In the genomic region with DNA sequence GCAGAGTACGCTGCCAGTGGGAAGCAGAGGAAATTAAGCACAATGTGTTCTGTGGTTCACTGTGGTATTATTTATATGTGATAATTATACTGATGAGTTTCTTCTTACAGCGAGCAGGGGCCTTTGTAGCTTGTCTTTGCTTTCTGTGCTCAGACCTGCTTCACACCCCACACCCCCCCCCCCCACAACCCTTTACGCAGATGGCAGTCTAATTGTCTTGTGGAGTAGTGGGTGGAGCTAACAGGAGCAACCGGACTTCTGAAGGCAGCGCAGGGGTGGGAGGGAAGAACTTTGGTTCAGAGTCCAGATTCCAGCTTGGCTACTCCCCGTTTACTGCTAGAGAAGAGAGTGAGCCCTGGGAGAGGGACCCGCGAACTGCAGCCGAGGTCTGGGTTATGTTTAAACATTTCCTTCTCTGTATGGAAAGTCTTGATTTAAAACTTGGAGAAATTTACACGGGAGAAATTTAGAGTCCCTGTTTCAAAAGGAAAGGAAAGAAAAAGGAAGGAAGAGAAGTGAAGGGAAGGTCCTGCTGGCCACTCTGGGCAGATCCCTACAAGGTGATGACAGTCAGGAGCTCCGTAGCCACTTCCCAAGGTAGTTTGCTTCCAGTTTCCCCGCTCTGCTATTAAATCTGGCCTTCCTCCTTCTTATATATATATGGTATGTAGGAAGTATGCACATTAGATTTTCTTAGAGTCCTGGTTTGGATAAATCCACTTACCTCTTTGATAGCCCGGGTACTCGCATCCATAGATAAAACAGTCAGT, we compare ENCODE assay signal across 9 mouse cellular contexts. TPM values are rescaled to one million over a fixed set of nuclear protein-coding genes. Genes with fewer than 3 reads are reported as not detected.
A peak's percentile ranks its signal among the peaks of the same experiment; 100 is the strongest.
DNase-seq lines count a peak whose midpoint lies in the region; ATAC-seq and TF ChIP-seq lines count a peak whose summit lies in the region.
"Had no signal": no experiment of that assay in that cellular context is flagged by ENCODE, and none has a peak within 500 bp of the region (broad histone marks: within the 10 kb centered on the region; RNA-seq: fewer than 3 reads in every experiment).

No protein-coding gene starts in this region.

- H3K4me2 ChIP-seq in embryonic facial prominence, embryonic 11.5 days (ENCODE audit: low read depth, low read length) = no peak overlapping the region
- H3K4me2 ChIP-seq in liver, postnatal 0 days (ENCODE audit: low read depth, low read length) = peak overlapping the region; percentile 31

- TF ChIP-seq EP300 in liver, postnatal 0 days (IDR thresholded peaks at IDR 0.05; ENCODE audit: low read depth) = no peak

- intact Hi-C loops in gastrocnemius, postnatal 14 days (cut with DNase I; ENCODE audit: low total_unique reads) = no loop called here

- no peak overlapping the region for H3K9ac ChIP-seq in embryonic facial prominence, embryonic 11.5 days (replicated peaks; ENCODE audit: low read length)
- H3K9ac ChIP-seq in liver, postnatal 0 days (replicated peaks) = no peak overlapping the region

- no peaks in the 10 kb centered on the region for H3K9me3 ChIP-seq in embryonic facial prominence, embryonic 11.5 days (replicated peaks; ENCODE audit: control insufficient read depth, low read length)
- no peaks in the 10 kb centered on the region for H3K9me3 ChIP-seq in liver, postnatal 0 days (ENCODE audit: low read length)

- WGBS in embryonic facial prominence, embryonic 11.5 days = 36% methylated on average over 14 of the region's 14 CpGs
- WGBS in kidney, adult 2 months = 35% methylated on average over 14 of the region's 14 CpGs
- 42% methylated on average over 14 of the region's 14 CpGs for WGBS in liver, postnatal 0 days (ENCODE audit: insufficient replicate concordance)

- H3K36me3 ChIP-seq in embryonic facial prominence, embryonic 11.5 days (replicated peaks; ENCODE audit: control insufficient read depth, insufficient read depth, low read depth, low read length) = no peaks in the 10 kb centered on the region
- H3K36me3 ChIP-seq in kidney, adult 2 months (ENCODE audit: control insufficient read depth, insufficient read depth, low read length) = no peaks in the 10 kb centered on the region
- no peaks in the 10 kb centered on the region for H3K36me3 ChIP-seq in liver, postnatal 0 days (replicated peaks; ENCODE audit: insufficient read depth, low read length)

- no peak for ATAC-seq in embryonic facial prominence, embryonic 11.5 days (replicated peaks; ENCODE audit: insufficient number of reproducible peaks, low FRiP score, low TSS enrichment, low read depth)
- peak; percentile 74 for ATAC-seq in liver, postnatal 0 days

- no peaks in the 10 kb centered on the region for H3K27me3 ChIP-seq in embryonic facial prominence, embryonic 11.5 days (ENCODE audit: control insufficient read depth, insufficient read depth, low read length)
- no peaks in the 10 kb centered on the region for H3K27me3 ChIP-seq in kidney, adult 2 months (replicated peaks; ENCODE audit: control insufficient read depth, insufficient read depth, low read length)
- no peaks in the 10 kb centered on the region for H3K27me3 ChIP-seq in liver, postnatal 0 days (ENCODE audit: insufficient read depth, low read length)

- DNase-seq in ZHBTc4 (ENCODE audit: low read depth, low spot score) = peak; percentile 78
- peak; percentile 53 for DNase-seq in embryonic facial prominence, embryonic 11.5 days (ENCODE audit: low spot score)
- DNase-seq in kidney, adult 2 months = peak; percentile 86
- DNase-seq in liver, postnatal 0 days = peak; percentile 28
- no peak for DNase-seq in cerebellum, adult 9-10 months
- DNase-seq in testis, postnatal 10 days (ENCODE audit: low spot score) = no peak
- DNase-seq in ovary, postnatal 36 days (ENCODE audit: low spot score) = no peak
- no peak for DNase-seq in gastrocnemius, postnatal 14 days

- TF ChIP-seq POLR2A in kidney, adult 2 months (IDR thresholded peaks at IDR 0.05; ENCODE audit: low read depth, low read length) = no peak

- H3K4me1 ChIP-seq in embryonic facial prominence, embryonic 11.5 days (ENCODE audit: control insufficient read depth, insufficient read depth, low read length) = no peaks in the 10 kb centered on the region
- no peaks in the 10 kb centered on the region for H3K4me1 ChIP-seq in kidney, adult 2 months (ENCODE audit: control insufficient read depth, insufficient read depth, low read length)
- H3K4me1 ChIP-seq in liver, postnatal 0 days (ENCODE audit: insufficient read depth) = no peaks in the 10 kb centered on the region

- H3K27ac ChIP-seq in embryonic facial prominence, embryonic 11.5 days (replicated peaks; ENCODE audit: low read depth, low read length) = no peak overlapping the region
- no peak overlapping the region for H3K27ac ChIP-seq in kidney, adult 2 months (ENCODE audit: insufficient read depth, low read depth, low read length)
- H3K27ac ChIP-seq in liver, postnatal 0 days (ENCODE audit: low read depth) = no peak overlapping the region
- H3K27ac ChIP-seq: macrophage had no signal

- no peak overlapping the region for H3K4me3 ChIP-seq in embryonic facial prominence, embryonic 11.5 days (ENCODE audit: low read depth, low read length)
- no peak overlapping the region for H3K4me3 ChIP-seq in kidney, adult 2 months (ENCODE audit: insufficient read depth, low read depth, low read length)
- no peak overlapping the region for H3K4me3 ChIP-seq in liver, postnatal 0 days (ENCODE audit: low read depth, low read length)

- no peak for TF ChIP-seq CTCF in kidney, adult 2 months (conservative IDR thresholded peaks at IDR 0.05; ENCODE audit: insufficient read depth, insufficient read length, low read depth, low read length)
- TF ChIP-seq CTCF in liver, postnatal 0 days (IDR thresholded peaks at IDR 0.05; ENCODE audit: low read depth) = no peak

RNA-seq across cellular contexts. Expression of gene Map3k20, which starts 30.4 kb away (rescaled TPM):
- polyA plus RNA-seq in embryonic facial prominence, embryonic 11.5 days (2014; fragmentation: Nextera tagmentation; extraction: Ambion mirVana) = 8.6 and 8.8 TPM in 2 replicates
- polyA plus RNA-seq in kidney, adult 2 months (2012; rRNA removed) = 7.0 and 8.3 TPM in 2 replicates
- 4.0 and 4.8 TPM in 2 replicates for polyA plus RNA-seq in liver, postnatal 0 days (2015; fragmentation: Nextera tagmentation; extraction: Ambion mirVana)
- total RNA-seq in gastrocnemius, postnatal 14 days (2021) = 100 to 1,000 TPM; 270 to 292 TPM

Comparison
In these comparisons a context has a peak if more than half of its experiments do, and no peak if none do; other contexts are left out.
1. DNase-seq: peak in ZHBTc4 (single experiment), embryonic facial prominence, embryonic 11.5 days (single experiment), kidney, adult 2 months (single experiment) and liver, postnatal 0 days (single experiment); none in cerebellum, adult 9-10 months (single experiment), testis, postnatal 10 days (single experiment), ovary, postnatal 36 days (single experiment) and gastrocnemius, postnatal 14 days (single experiment).